Mouse (Mus musculus): ENCODE results near the gene Cd80.
"Not testable (repeated sequence)": the region's sequence is repeated elsewhere in the genome, so short reads cannot be mapped to it uniquely, and the experiment has no call there.

Cd80 gene

DNA sequence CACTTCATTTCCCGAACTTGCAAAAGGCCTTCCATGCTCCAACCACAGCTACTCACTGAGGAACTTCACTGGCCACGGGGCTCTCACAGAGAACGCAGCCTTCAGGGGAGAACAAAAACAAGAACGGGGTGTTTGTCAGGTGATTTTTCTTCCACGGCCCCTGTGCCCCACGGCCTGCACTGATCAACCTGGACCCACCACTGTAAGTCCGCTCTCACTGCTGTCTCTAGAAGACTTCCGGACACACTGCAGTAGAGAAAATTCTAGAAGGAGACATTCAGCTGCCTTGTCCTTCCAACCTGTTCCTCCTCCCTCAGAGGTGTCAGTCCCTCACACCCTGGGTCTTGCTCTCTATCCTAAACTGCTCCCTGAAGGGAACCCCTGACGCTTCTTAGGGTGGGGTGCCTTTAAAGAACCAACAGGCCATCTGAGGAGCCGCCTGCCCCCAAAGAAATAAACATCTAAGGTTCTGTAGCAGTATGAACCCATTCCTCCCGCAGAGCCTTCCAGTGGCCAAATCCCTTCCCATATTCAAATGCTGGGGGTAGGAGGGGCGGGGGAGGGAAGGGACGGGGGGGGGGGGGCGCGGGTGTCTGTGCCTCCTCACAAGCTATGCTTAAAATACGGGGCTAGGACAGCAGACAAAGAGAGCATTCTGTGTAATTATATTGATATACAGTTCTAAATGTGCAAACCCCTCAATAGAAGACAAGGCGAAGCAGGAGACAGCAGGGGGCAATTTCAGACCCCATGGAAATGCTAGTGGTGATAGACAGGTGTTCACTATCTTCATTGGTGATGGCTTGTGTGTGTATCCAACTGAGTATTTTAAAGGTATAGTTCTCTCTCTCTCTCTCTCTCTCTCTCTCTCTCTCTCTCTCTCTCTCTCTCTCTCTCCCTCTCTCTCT, at the start of gene Cd80:
Gene Cd80, plus strand, starts transcription at position 51 of the 908 bp plus-strand sequence.
- no peak for DNase-seq (ENCODE audit: low spot score in 2 of 2)

DNA sequence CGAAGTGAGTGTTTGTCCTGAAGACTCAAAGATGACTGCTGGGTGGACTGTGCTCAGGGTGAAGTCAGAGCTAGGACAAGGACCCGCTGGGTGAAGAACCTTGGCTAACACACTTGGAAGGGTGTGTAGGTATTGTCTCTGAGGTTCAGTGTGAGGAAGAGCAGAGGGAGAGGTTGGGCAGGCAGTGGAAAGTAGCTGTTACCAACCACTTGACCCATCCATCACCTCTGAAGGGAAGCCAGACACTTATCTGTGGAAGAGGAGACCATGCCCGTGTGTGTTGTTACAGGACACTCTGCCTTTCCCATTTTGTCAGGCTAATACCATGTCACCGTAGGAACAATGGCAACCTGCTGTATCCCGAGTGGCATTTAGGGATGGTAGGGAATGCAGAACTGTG, 49.1 kb upstream of the Cd80 start:
- DNase-seq (ENCODE audit: low spot score in 2 of 2): no peak

DNA sequence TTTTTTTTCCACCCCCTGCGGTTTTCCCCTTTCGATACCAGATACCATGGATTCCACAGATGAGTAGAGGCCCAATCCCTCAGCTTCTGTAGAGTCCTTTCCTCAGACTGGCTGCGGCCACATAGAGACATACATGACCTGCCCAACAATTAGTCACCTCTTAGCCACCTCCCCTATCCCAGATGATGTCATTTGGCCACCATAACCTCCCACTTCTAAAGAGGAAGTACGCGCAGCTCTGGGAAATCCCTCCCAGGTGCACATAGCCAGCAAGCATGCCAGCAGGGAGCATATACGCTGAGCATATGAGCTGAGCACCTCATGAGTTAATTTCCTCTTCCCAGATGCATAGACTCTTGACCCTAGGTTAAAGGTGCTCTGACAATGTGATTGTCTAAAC, 48.7 kb upstream of the Cd80 start:
- DNase-seq (ENCODE audit: low spot score in 2 of 2): no peak

GRCm38 (mm10) chr16:38407584-38407983, 47.8 kb upstream of the Cd80 start:
- DNase-seq (ENCODE audit: low spot score in 2 of 2): no peak

GRCm38 (mm10) chr16:38408416-38408815, 46.9 kb upstream of the Cd80 start:
- no peak for DNase-seq (ENCODE audit: low spot score in 2 of 2)

DNA sequence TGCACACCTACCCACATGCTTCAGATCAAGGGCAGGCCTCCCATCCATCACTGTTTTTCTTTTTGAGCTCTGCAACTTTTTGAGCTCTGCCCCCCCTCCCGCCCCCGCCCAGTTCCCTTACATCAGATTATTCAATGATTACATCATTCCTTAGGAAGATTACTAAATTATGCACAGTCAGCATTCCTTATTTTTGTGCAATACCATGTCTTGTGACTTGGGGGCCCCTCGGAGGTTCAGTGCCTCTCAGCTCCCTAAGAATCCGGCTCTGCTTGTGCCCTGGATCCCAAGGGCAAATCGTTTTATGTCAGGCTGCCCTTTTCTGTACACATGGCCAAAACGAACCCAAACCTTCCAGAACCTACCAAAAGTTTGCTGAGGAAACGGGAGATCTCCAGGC, 40.4 kb upstream of the Cd80 start:
- DNase-seq (ENCODE audit: low spot score in 2 of 2): no peak

DNA sequence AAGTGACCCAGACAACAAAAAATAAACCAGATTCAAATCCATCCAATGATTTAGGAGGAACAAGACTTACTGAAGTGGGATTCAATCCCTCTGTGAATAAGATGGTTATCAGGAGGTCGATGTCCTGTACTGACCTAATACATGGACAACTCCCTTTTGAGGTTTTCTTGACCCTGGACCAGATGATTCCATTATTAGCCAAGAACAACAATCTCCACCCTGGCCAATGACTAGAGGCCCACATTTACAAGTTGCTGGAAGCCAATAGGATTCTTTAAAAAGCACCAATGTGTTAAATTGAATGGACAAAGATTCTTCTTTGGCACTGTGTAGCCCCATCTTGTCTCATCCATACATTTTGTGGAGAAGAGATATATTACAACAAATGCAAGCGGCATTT, 30.0 kb upstream of the Cd80 start:
- no peak for DNase-seq (ENCODE audit: low spot score in 2 of 2)

- DNase-seq (ENCODE audit: low spot score in 2 of 2): no peak
These were observed 29.6 kb upstream of the Cd80 start for GRCm38 (mm10) chr16:38425799-38426198.

DNA sequence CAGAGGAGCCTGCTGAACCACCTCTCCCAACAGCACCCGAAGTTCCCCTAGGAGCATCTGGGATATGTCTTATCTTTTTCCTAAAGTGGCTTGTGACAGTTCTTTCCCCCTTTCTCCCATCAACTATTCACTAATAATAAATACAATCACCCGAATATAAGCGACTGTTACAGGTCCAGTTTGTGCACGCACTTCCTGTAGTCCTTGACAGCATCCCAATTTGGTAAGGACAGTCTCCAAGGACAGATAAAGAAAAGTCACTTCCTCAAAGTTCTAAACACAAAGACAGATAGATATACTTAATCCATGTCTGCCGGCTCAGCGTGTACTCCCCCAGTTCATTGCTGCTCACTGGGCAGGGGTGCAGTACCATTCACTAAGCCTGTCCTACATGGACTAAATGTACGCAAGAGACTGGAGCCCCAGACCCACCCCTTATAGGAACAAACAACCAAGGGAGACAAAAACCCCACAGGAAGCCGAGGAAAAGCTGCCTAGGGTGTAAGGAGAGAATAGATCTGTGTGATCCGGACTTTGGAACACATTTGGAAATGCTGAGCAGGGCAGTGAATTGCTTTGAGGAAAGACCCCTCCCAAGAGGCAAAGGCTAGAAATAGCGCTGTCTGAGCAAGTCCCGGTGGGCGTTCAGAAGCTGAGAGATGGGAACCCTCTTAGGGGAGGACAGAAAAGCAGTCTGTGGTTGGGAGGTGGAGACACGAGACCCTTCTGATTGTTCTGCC, 23.7 kb upstream of the Cd80 start:
- DNase-seq (ENCODE audit: low spot score in 2 of 2): no peak

GRCm38 (mm10) chr16:38432498-38433425, 22.6 kb upstream of the Cd80 start, which contains the start of gene Pla1a:
TSS of gene Pla1a (minus strand) at chr16:38433145.
- DNase-seq (ENCODE audit: low spot score in 2 of 2): no peak

DNA sequence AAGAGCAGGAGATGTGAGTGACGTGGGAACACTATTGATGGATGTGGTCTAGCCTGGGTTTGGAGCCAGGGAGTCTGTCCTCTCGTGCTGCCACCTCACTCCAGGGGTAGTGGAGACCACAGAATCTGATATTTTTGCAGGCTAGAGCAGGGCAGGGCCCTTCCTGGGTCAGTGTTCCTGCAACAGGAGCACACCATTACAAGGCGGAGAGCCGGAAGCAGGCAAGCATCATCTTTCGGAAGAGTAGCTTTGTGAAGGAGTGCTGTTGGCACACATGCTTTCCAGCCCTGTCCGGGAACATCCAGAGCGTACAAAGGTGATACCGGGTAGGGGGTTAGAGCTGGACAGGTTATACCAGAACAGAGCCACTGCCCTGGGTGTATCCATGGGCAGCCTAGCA, 21.8 kb upstream of the Cd80 start:
- DNase-seq (ENCODE audit: low spot score in 2 of 2): no peak

DNA sequence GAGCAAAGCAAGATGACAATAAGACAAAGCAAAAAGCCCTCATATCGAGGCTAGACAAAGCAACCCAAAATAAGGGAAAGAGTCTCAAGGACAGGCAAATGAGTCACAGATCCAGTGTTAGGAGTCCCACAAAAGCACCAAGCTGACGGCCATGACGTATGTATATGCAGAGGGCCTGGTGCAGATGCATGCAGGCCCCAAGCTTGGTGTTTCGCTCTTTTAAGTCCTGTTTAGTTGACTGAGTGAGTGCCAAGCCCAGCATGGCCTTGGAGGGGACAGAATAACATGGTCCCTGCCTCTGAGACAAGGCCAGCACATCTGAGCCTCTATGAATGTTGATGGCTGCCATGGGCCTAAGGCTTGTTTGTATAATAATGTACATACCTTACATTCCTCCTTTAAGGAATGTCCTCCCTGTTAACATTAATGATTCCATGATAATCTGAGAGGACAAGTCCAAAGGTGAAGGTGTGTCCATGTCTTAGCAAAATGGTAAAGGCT, 21.0 kb upstream of the Cd80 start:
- no peak for DNase-seq (ENCODE audit: low spot score in 2 of 2)

GRCm38 (mm10) chr16:38439190-38439589, 16.2 kb upstream of the Cd80 start:
- no peak for DNase-seq (ENCODE audit: low spot score in 2 of 2)

GRCm38 (mm10) chr16:38440403-38440802, 15.0 kb upstream of the Cd80 start:
- no peak for DNase-seq (ENCODE audit: low spot score in 2 of 2)

GRCm38 (mm10) chr16:38441611-38442010, 13.8 kb upstream of the Cd80 start:
- no peak for DNase-seq (ENCODE audit: low spot score in 2 of 2)

GRCm38 (mm10) chr16:38442216-38442615, 13.1 kb upstream of the Cd80 start:
- no peak for DNase-seq (ENCODE audit: low spot score in 2 of 2)

DNA sequence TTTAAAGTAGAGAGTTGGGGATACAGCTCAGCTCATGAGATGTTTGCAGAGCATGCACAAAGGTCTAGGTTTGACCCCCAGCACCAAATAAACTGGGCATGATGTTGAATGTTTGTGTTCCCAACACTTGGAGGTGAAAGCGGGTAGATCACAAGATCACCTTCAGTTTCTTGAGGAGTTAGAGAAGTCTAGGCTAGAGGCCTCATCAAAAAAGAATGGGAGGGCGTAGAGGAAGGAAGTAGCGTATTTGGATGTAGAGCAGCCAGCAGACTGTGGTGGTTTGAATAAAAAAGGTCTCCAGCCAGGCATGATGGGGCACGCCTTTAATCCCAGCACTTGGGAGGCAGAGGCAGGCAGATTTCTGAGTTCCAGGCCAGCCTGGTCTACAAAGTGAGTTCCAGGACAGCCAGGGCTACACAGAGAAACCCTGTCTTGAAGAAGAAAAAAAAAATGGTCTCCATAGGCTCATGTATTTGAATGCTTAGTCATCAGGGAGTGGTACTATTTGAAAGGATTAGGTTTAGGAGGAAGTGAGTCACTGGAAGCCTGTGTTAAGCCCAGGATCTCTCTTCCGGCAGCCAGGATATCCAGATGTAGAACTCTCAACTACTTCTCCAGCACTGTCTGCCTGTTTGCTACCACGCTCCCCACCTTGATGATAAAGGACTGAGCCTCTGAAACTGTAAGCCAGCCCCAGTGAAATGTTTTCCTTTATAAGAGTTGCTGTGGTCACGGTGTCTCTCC, 11.5 kb upstream of the Cd80 start:
- DNase-seq (ENCODE audit: low spot score in 2 of 2): no peak

- no peak for DNase-seq (ENCODE audit: low spot score in 2 of 2)
These were observed 10.3 kb upstream of the Cd80 start for GRCm38 (mm10) chr16:38445046-38445445.

DNA sequence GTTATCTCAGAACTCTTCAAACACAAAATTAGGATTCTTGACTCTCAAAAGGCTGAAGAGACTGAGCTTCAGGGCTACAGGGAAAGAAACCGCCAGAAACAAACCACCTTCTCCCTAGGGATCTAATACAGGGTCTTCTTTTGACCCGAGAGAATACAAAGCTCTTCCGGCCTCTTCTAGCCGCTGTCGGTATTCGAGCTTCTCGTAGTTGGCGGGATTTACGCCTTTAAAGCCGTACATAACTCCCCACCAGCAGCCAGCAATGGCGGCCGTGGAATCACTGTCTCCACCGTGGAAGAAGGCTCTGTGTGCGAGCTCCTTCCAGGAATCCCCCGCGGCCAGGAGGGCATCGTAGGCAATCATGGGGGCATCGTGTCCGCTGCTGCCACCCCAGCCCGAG, 9.8 kb upstream of the Cd80 start:
- no peak for DNase-seq (ENCODE audit: low spot score in 2 of 2)

GRCm38 (mm10) chr16:38446141-38446540, 9.2 kb upstream of the Cd80 start:
- not testable (repeated sequence) for DNase-seq (ENCODE audit: low spot score in 2 of 2)

GRCm38 (mm10) chr16:38447366-38447765, 8.0 kb upstream of the Cd80 start:
- DNase-seq (ENCODE audit: low spot score in 2 of 2): no peak
